Mouse (Mus musculus): ENCODE results near the gene Cldn19.

Gene Cldn19

GRCm38 (mm10) chr4:119255351-119255750 lies at the start of gene Cldn19:
Gene Cldn19, plus strand, starts transcription at chr4:119255414.
- no peak for DNase-seq (ENCODE audit: low read depth)

DNA sequence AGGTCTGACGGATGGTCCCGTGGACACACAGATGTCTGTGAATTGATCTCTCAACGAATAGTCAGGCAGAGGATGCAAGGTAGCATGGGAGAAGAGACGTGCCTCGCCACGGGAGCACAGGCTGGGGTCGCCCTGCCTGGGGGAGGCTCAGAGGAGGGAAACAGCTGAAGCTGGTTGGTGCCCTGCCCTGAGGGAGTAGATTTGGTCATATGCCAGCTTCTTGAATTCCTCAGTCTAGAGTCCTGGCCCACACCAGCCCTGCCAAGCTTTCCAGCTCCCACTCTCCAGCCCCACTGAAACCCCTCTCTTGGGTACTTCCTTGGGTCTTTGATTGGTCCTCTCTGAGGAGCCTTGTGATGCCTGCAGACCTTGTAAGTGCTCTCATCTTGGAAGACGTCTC lies 38.5 kb upstream of the Cldn19 start:
- DNase-seq (ENCODE audit: low read depth): no peak

- DNase-seq (ENCODE audit: low read depth): no peak
Measured at GRCm38 (mm10) chr4:119218169-119218568, 37.0 kb upstream of the Cldn19 start, which contains the start of gene Tmem269. Gene Tmem269, minus strand, starts transcription at chr4:119218217.

DNA sequence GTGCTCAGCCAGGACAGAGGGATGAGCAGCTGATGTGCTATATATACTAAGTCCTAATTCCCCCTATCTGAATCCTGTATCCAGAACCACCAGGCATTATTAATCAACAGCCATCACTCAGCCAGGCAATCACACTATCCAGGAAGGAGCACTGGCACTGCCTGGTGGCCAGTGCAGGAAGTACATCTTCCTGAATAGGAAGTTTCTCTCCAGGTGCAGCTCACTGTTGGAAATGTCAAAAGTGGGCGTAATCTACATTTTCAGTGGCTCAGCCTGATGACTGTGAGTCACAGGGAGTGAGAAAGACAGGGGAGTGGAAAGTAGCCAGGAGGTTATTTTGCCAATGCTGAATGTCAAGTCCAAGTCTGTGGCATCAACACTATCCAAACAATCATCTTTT lies 31.5 kb upstream of the Cldn19 start:
- peak; percentile 58 for DNase-seq (ENCODE audit: low read depth)

- no peak for DNase-seq (ENCODE audit: low read depth)
Measured at GRCm38 (mm10) chr4:119224534-119224933, 30.7 kb upstream of the Cldn19 start.

GRCm38 (mm10) chr4:119225719-119226118 lies 29.5 kb upstream of the Cldn19 start:
- no peak for DNase-seq (ENCODE audit: low read depth)

- DNase-seq (ENCODE audit: low read depth): no peak
Measured at GRCm38 (mm10) chr4:119226751-119227150, 28.5 kb upstream of the Cldn19 start.

DNA sequence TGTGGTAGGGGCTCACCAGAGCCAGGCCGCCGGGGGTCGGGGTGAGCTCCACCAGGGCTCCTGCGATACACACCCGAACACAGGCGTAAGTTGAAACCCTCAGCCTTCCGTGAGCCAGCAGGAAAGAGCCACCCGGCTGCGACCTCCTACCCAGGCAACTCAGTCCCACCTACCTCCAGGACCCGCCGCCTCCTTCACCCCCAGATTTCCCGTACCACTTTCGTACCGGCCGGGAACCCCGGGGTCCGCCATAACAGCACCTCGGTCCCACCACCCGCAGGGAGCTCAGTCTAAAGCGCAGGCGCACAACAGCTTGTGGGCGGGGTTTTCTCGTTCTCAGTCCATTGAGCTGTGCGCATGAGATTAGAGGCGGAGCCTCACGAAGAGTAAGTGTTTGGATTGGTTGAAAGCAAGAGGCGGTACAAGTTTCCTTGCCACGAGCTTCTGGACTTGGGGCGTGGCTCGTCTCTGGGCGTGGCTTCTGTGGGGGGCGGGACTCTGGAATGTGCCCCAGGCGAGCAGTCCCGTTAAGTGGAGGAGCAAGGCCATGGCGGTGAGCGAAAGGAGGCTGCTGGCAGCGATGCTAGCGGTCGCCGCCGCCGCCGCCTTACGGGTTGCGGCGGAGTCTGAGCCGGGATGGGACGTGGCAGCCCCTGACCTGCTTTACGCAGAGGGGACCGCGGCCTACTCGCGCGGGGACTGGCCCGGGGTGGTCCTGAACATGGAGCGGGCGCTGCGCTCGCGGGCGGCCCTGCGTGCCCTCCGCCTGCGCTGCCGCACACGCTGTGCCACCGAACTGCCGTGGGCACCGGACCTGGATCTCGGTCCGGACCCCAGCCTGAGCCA lies 22.6 kb upstream of the Cldn19 start, which contains the start of the genes AU022252 and P3h1:
AU022252 (minus strand) TSS at position 303 of the 846 bp plus-strand sequence.
P3h1 (plus strand) TSS at position 506 of the 846 bp plus-strand sequence.
- peak; percentile 100 for DNase-seq (ENCODE audit: low read depth)

DNA sequence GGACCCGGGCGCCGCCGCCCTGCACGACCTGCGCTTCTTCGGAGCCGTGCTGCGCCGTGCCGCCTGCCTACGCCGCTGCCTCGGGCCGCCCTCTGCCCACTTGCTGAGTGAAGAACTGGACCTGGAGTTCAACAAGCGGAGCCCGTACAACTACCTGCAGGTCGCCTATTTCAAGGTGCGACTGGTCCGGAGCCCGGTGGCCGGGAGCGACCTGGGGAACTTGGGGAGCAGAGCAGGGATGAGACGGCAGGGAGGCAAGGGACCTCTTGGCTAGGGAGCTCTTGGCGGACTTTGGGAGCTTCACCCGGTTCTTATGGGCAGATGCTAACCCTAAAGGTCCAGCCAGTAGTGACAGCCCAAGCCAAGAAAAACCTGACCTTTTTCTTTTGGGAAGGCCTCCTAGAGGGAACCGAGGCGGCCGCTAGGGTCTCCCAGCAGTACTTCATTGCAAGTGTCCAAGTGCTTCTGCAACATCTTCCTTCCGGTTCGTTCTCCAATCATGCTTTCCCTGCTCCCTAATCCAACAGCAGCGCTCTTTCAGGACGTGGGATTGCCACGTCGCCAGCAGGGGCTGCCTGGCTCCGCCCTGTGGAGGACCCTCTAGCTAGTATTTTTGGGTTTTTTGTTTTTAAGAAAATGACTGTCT lies 21.8 kb upstream of the Cldn19 start:
- no peak for DNase-seq (ENCODE audit: low read depth)

DNA sequence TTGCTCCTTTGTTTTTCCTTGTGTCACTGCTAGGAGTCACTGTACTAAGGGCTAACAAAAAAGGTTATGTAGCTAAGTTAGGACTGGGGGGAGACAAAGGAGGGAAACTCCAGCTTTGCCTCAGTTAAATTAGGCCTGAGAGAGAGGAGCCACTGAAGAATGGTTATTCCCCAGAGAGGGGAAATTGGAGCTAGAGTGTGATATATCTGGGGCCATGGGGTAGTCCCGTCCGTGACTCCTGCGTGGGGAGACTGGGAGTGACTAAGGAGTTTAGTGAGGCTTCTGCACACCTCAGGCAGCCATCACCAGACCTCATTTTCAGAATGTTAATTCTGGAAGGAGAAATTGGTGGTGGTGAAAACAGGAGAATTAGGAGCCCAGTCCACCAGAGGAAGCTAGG lies 20.9 kb upstream of the Cldn19 start:
- DNase-seq (ENCODE audit: low read depth): no peak

DNA sequence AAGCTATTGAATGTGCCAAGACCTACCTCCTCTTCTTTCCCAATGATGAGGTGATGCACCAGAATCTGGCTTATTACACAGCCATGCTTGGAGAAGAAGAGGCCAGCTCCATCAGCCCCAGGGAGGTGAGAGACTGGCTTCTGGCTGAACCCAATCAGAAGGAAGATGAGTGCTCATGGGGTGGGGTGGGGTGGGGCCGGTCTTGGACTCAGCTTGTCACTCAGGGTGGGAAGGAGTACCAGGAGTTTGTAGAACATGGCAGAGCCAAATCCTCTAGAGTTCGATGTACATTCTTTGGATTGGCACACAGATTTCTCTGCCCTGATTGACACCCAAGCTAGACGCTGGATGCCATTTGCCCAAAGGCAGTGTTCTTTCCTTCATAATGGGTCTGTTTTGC lies 16.6 kb upstream of the Cldn19 start:
- no peak for DNase-seq (ENCODE audit: low read depth)

DNA sequence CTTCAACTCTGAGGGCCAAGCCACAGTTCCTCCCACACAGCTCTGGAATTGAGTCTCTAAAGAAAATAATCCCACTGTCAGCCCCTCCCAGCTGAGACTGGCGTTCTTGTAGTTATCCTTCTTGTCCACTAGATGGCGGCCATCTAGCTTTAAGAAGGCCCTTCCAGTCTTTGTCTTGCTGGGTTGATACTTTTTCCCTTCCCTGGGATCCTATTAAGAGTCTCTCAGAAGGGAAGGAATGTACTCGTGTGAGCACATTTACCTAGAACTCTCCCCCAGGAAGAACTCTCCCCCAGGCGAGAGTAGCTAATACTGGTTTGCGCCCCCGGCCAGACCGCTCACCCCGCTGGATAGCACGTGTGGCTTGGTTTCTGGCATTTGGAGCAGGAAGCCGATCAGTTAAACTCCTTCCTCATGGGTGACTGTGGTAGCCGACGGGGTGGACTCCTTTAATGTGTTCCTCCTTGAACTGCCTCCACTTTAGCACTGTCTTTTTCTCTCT lies 16.0 kb upstream of the Cldn19 start:
- DNase-seq (ENCODE audit: low read depth): peak; percentile 68

GRCm38 (mm10) chr4:119241664-119242063 lies 13.6 kb upstream of the Cldn19 start:
- DNase-seq (ENCODE audit: low read depth): no peak

DNA sequence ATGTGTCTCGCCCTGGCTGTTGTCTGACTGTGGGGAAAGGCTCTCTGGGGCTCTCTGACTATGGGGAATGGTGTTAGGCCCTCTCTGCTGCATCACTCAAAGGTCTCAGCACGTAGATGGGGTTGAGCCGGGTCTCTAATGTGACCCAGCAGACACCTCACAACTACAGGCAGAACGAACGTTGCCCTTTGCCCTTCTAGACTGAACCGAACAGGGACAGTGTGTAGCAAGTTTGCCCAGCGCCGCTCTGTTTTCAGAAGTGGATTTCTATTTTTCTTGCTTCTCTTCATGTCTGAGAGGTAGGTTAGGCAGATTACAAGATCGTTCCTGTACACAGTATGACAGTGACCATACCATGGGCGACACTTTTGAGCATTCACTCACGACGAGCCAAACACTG lies 12.6 kb upstream of the Cldn19 start:
- DNase-seq (ENCODE audit: low read depth): no peak

DNA sequence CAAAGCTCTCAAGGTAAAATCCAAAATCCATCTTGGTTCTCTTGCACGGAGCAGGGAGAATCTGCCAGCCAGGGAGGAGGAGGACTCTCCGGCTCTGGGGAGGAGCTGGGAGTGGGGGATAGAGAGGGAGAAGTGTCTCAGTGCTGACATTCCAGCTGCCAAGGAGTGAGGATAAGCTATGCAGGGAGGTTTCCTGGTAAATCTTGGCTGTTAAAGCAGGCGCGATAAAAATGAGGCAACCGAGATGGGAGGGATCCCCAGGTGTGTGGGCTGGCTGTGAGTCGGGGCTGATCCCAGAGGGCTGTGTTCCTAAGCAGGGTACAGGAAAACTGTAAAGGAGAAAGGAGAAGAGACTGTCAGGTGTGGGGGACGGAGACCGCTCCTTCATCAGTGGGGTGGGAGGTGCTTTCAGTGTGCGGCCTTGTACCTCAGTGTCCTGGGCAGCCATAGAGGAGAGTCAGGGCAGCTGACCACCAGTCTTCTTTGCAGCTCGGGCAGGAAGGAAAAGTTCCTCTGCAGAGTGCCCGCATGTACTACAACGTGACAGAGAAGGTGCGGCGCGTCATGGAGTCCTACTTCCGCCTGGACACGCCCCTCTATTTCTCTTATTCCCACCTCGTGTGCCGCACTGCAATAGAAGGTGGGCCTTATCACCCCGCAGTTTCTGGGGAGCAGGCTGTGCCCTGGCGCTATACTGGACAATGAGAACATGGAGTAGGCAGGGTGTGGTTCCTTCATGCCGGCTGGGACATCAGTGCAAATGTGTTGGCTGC lies 10.6 kb upstream of the Cldn19 start:
- no peak for DNase-seq (ENCODE audit: low read depth)

- DNase-seq (ENCODE audit: low read depth): no peak
Measured at GRCm38 (mm10) chr4:119245556-119245955, 9.7 kb upstream of the Cldn19 start.

GRCm38 (mm10) chr4:119245961-119246360 lies 9.3 kb upstream of the Cldn19 start:
- no peak for DNase-seq (ENCODE audit: low read depth)

- DNase-seq (ENCODE audit: low read depth): no peak
Measured at GRCm38 (mm10) chr4:119246688-119247225, 8.5 kb upstream of the Cldn19 start.

GRCm38 (mm10) chr4:119247462-119248235 lies 7.6 kb upstream of the Cldn19 start:
- DNase-seq (ENCODE audit: low read depth): peak; percentile 49

DNA sequence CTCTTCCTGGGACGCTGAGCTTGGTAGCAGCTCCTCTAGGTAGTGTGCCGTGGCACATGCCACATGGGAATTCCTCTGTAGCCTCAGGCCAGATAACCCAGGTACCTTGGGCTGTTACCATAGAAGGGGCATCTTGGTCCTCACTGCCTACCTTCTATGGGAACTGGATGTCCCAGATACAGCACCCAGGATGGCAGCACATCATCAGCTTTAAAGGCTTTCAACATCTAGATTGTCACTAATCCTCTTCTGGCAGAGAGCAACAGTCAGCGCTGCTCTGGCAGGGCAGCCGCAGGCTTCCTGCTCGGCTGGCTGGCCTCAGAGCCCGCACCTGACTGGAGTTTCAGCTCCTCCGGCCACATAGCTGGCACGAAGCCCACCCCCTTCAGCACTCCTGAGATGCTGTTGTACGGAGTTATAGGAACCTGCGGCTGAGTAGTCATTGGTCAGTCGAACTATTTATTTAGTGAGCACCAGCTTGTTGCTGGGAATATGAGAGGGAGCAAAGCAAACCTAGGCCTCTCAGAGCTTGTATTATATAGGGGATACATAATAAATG lies 6.7 kb upstream of the Cldn19 start:
- DNase-seq (ENCODE audit: low read depth): no peak

Data from c-Kit-positive CD71-negative TER-119-negative erythroid progenitor cells, embryonic 14.5 days (primary cell).